Mouse (Mus musculus) lung, embryonic 16.5 days (tissue): ENCODE data around the gene Ranbp3l. TPM values are rescaled to one million over a fixed set of nuclear protein-coding genes. Genes with fewer than 3 reads are reported as not detected.

Experiments used
- ATAC-seq: fragments of 200-750 bp; cut with Nextera tagmentation; 2 replicates; pipeline ENCODE4 v1.8.0; 2017; ENCODE audit warnings: low read depth, mild to moderate bottlenecking, moderate library complexity
- H3K27ac ChIP-seq: fragments of 300-500 bp; sonication (generic); 2 replicates; pipeline ENCODE4 v1.5.1; 2014; ENCODE audit warnings: mild to moderate bottlenecking, control low read depth, low read length
- H3K27me3 ChIP-seq: fragments of 300-500 bp; sonication (generic); 2 replicates; pipeline ENCODE4 v1.6.1; 2014; ENCODE audit warnings: low read depth, low read length, mixed read lengths; ENCODE audit not compliant: control insufficient read depth, insufficient read depth
- H3K36me3 ChIP-seq: fragments of 300-500 bp; sonication (generic); 2 replicates; pipeline ENCODE4 v1.6.1; 2014; ENCODE audit warnings: low read length; ENCODE audit not compliant: control insufficient read depth, insufficient read depth
- H3K4me1 ChIP-seq: fragments of 300-500 bp; sonication (generic); replicated peaks from 2 replicates; pipeline ENCODE4 v1.6.1; 2014; ENCODE audit warnings: low read length, mixed read lengths; ENCODE audit not compliant: control insufficient read depth, insufficient read depth
- H3K4me2 ChIP-seq: fragments of 300-500 bp; sonication (generic); 2 replicates; pipeline ENCODE4 v1.6.1; 2014; ENCODE audit warnings: low read depth, low read length, control low read depth
- H3K4me3 ChIP-seq: fragments of 300-500 bp; sonication (generic); 2 replicates; pipeline ENCODE4 v1.5.1; 2014; ENCODE audit warnings: mild to moderate bottlenecking, low read length, control low read depth
- H3K9ac ChIP-seq: fragments of 300-500 bp; sonication (generic); 2 replicates; pipeline ENCODE4 v1.6.1; 2014; ENCODE audit warnings: low read length, control low read depth
- H3K9me3 ChIP-seq: fragments of 300-500 bp; sonication (generic); 2 replicates; pipeline ENCODE4 v1.6.1; 2016; ENCODE audit warnings: low read length; ENCODE audit not compliant: control insufficient read depth
- WGBS: fragments of 180-500 bp; shearing (Covaris S2); extraction: QIAGEN DNeasy Blood & Tissue Kit; methylation state at CpG from one replicate; pipeline ENCODE4 v1.1.7; 2014; 5-methylcytosine and 5-hydroxymethylcytosine counted together
- polyA plus RNA-seq: library from polyadenylated mRNA; unstranded; fragments of >200 nt; fragmentation: Nextera tagmentation; extraction: Ambion mirVana; gene quantifications from 2 replicates; pipeline ENCODE4 v1.2.1, GENCODE M21; 2015

Gene Ranbp3l
- polyA plus RNA-seq, 1 experiment from 2014 or later, result 0.15 TPM

DNA sequence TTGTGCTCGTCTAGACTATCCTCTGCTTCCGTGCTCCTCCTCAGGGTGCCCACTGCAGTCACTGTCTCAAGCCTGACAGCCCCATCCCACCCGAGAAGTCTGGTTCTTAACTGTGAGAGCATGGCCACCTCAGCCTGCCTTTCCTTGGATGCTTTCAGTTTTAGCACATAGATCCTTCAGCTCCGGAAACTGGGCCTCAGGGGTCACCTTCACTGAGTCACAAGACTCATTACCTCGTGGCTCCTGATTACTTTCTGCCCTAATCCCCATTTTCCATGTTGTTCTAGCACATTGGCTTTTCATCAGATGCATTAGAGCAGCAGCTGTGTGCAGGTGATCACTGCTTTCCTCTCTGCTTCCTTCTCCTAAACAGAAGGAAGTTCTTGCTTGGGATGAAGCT lies 119.7 kb downstream of the Ranbp3l start:
- Histone ChIP-seq H3K9me3 (no peaks in the 10 kb centered on the region), H3K4me1 (peaks cover 6% of the 10 kb centered on the region), H3K9ac (no peak overlapping the region), H3K36me3 (peaks cover 6% of the 10 kb centered on the region), H3K27ac (no peak overlapping the region), H3K27me3 (no peaks in the 10 kb centered on the region), H3K4me3 (no peak overlapping the region), H3K4me2 (no peak overlapping the region)
- WGBS, result 78% methylated on average over 5 of the region's 5 CpGs
- ATAC-seq, result no peak

DNA sequence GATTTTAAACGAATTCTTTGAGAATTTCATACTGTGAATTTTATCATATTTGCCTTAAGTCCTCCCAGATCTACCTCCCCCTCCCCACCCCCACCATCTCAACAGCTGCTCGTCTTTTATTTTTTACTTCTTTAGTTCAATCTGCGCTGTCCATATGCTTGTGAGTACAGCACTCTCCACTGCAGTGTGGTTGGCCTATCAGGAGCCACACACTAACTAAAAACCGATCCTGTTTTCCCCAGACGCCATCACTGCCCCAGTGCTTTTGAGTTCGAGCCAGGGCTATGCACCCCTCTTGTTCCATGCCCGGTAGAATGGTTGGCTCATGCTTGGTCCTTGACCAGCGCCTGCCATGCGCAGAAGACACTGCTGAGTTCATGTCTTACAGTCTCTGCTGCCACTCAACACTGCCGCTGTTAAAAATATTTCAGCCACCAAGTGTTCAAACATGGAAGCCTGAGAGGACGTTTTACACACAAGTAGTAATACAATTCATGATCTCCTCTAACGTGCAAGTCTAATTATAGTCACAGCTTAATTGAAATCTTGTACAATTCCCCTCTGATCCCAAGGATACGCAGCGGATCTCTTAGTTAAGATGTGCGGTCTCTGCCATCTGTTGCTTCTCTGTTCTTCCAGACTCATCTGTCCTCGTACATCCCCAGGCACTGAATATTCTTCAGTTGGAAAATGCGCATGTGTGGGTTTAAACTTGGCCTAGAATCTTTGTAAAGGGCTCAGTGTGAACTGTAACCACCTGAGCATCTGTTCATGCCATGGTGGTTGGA lies 120.3 kb downstream of the Ranbp3l start:
- Histone ChIP-seq H3K9me3 (no peaks in the 10 kb centered on the region), H3K9ac (no peak overlapping the region), H3K27ac (peak overlapping the region; percentile 10; the same call in 1 of the 2 replicates), H3K4me2 (no peak overlapping the region), H3K27me3 (no peaks in the 10 kb centered on the region), H3K36me3 (peaks cover 6% of the 10 kb centered on the region), H3K4me1 (peaks cover 6% of the 10 kb centered on the region), H3K4me3 (no peak overlapping the region)
- ATAC-seq, result no peak
- WGBS, result 82% methylated on average over 17 of the region's 17 CpGs

DNA sequence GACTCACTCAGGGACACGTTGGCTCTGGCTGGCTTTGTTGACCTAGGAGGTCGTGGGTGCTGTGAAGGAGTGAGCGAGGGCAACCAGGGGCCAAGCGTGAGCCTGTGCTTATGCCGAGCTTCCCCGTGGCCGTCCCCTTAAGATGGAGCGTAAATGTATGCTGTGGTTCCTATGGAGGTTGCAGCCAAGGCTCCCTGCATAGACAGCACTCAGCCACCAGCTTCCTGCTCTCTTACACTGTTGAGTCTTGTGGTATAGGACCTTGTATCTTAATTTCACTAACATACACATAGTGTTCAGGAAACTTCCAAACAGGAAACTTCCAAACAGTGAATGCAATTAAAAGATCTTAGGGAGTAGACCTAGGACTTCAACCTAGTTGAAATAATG lies 120.9 kb downstream of the Ranbp3l start:
- Histone ChIP-seq H3K4me1 (peaks cover 7% of the 10 kb centered on the region), H3K4me2 (no peak overlapping the region), H3K27ac (peak overlapping the region; percentile 10; the same call in 1 of the 2 replicates), H3K4me3 (no peak overlapping the region), H3K9ac (no peak overlapping the region), H3K9me3 (no peaks in the 10 kb centered on the region), H3K36me3 (peaks cover 10% of the 10 kb centered on the region), H3K27me3 (no peaks in the 10 kb centered on the region)
- ATAC-seq, result 0 out of 2 replicates have a peak, but pooled peaks have one; percentile 43
- 50% methylated on average over 8 of the region's 8 CpGs for WGBS

DNA sequence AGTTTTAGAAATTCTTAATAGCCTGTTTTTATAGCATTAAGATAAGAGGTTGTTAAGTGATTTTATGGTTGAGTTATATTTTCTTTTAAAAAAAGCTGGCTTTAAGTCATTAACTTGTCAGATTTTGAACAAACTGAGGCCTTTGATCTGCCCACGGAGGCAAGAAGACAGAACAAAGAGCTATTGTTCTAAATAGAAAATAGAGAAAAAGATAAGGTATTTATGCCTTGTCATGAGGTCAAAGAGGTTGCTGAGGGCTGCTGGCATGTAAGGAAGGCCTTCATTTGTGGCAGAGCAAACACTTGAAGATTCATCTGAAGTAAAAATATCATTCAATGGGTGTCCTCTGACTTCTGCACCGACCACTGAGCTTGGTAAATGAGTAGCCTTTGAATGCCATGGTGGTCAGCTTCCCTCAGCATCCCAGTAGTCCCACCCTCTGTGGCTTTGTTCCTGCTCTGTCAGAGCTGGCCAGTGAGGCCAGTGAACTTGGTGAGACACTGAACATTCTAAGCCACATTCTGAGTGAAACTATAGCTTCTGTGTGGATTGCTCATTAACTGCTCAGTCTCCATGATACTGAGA lies 121.5 kb downstream of the Ranbp3l start:
- H3K27ac ChIP-seq, result no peak overlapping the region
- H3K36me3 ChIP-seq, result peaks cover 10% of the 10 kb centered on the region
- 18% methylated on average over 2 of the region's 2 CpGs for WGBS
- H3K27me3 ChIP-seq, result no peaks in the 10 kb centered on the region
- H3K9me3 ChIP-seq, result no peaks in the 10 kb centered on the region
- no peak for ATAC-seq
- H3K9ac ChIP-seq, result no peak overlapping the region
- peaks cover 12% of the 10 kb centered on the region for H3K4me1 ChIP-seq
- no peak overlapping the region for H3K4me3 ChIP-seq
- H3K4me2 ChIP-seq, result no peak overlapping the region

DNA sequence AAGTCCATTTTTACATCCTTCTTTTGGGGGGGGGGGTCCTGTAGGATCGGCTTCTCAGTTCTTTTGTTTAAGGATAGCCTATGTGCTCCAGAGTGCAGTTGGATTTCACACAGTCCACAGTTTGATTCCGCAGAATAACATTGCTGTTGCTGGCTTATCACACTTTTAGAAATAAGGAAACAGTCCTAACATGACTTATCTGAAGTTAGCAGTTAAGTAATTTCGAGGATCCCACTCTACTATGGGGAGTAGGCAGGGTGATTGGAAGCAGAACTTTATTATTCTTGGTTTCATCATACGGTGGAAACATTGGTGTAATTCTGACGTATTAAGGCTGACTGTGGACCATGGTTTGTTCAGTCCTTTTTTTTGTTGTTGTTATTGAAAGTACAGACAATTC lies 122.9 kb downstream of the Ranbp3l start:
- no peak overlapping the region for H3K9ac ChIP-seq
- 73% methylated on average over 5 of the region's 5 CpGs for WGBS
- no peak overlapping the region for H3K27ac ChIP-seq
- H3K4me2 ChIP-seq, result no peak overlapping the region
- no peak overlapping the region for H3K4me3 ChIP-seq
- H3K36me3 ChIP-seq, result peaks cover 10% of the 10 kb centered on the region
- H3K4me1 ChIP-seq, result peaks cover 19% of the 10 kb centered on the region
- H3K9me3 ChIP-seq, result no peaks in the 10 kb centered on the region
- no peaks in the 10 kb centered on the region for H3K27me3 ChIP-seq
- ATAC-seq, result no peak

DNA sequence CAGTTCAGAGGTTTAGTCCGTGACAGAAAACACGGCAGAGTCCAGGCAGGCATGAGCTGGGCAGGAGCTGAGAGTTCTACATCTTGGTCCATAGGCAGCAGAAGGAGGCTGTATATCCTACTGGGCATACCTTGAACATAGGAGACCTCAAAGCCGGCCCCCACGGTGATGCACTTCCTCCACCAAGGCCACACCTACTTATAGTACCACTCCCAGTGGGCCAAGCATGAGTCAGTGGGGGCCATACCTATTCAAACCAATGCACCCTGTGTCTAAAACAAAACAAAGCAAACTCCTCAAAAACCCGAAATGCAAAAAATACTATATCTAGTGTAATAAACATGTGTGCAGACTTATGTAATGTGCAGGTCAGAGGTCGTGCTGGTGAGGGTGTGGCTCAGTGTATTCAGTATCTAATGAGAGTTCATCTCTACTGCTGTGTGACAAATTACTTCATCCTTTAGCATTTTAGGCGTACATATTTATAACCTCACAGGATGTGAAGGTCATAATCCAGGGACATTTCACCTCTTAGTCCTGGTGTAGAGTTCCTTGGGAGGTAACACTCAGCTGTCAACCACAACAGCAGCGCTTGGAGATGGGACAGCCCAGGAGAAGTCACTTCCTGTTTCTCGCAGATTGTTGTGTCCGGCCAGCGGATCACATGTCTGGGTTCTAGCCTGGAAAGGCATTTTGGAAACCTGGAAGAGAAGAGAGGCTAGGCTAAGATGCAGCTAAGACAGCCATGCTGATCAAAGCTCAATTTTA lies 126.0 kb downstream of the Ranbp3l start:
- peaks cover 10% of the 10 kb centered on the region for H3K36me3 ChIP-seq
- ATAC-seq, result peak; percentile 69
- H3K4me3 ChIP-seq, result peak overlapping the region; percentile 24; the same call in 1 of the 2 replicates
- peak overlapping the region; percentile 43; the same call in 1 of the 2 replicates for H3K4me2 ChIP-seq
- no peak overlapping the region for H3K9ac ChIP-seq
- no peaks in the 10 kb centered on the region for H3K9me3 ChIP-seq
- 56% methylated on average over 11 of the region's 11 CpGs for WGBS
- peaks cover 13% of the 10 kb centered on the region for H3K4me1 ChIP-seq
- H3K27ac ChIP-seq, result peak overlapping the region; percentile 23; the same call in 1 of the 2 replicates
- H3K27me3 ChIP-seq, result no peaks in the 10 kb centered on the region

DNA sequence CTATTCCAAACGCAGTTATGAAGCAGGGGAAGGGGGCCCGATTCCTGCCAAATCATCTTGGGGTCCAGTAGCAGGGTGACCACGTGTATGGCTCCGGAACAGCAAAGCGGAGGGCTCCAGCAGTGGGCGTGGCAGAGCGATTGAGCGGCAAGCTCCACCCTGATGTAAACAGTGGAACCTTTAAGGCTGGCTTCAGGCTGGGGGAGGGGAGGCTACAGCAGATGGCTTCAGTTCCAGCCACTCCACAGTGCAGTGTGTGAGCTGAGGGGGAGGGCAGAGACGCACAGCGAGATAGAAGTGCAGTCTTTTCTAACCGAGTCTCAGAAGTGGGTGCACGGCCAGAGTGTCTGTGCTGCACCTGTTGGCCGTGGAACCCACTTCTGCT lies 126.6 kb downstream of the Ranbp3l start:
- H3K4me2 ChIP-seq, result peak overlapping the region; percentile 43; the same call in 1 of the 2 replicates
- H3K9ac ChIP-seq, result no peak overlapping the region; the same call in 1 of the 2 replicates
- WGBS, result 4% methylated on average over 13 of the region's 13 CpGs
- H3K27ac ChIP-seq, result peak overlapping the region; percentile 23; the same call in 1 of the 2 replicates
- H3K36me3 ChIP-seq, result peaks cover 10% of the 10 kb centered on the region
- H3K9me3 ChIP-seq, result no peaks in the 10 kb centered on the region
- peak overlapping the region; percentile 24 for H3K4me3 ChIP-seq
- peaks cover 13% of the 10 kb centered on the region for H3K4me1 ChIP-seq
- peak; percentile 98 for ATAC-seq
- no peaks in the 10 kb centered on the region for H3K27me3 ChIP-seq

DNA sequence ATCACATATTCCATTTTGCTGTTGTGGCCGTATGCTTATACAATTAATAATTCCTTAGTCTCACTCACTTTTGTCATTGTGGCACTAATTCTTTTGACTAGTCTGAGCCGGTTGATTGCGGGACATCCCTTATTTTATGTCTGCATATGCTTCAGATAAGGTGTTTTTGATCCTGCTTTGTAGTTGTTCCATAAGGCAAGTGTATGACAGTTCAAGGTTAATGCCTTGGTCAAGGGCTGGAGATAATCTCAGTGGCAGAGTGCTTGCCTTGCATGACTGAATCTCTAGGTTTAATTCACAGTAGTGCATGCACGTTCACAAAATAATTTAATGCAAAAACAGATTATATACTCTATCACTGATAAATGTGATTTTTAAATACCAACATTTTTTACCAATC lies 129.1 kb downstream of the Ranbp3l start:
- 85% methylated on average over 4 of the region's 4 CpGs for WGBS
- no peaks in the 10 kb centered on the region for H3K27me3 ChIP-seq
- H3K27ac ChIP-seq, result no peak overlapping the region
- H3K4me1 ChIP-seq, result peaks cover 13% of the 10 kb centered on the region
- H3K36me3 ChIP-seq, result peaks cover 18% of the 10 kb centered on the region
- H3K9ac ChIP-seq, result no peak overlapping the region
- H3K4me2 ChIP-seq, result no peak overlapping the region
- no peaks in the 10 kb centered on the region for H3K9me3 ChIP-seq
- ATAC-seq, result no peak
- H3K4me3 ChIP-seq, result no peak overlapping the region
